Mouse (Mus musculus) cerebellum, adult 18-20 months (tissue): ENCODE measurements at regions not wholly inside any gene's neighbourhood (a gene's known extent, or its start where the extent isn't known, plus 50 kb on each side); places are given as distances from the start of the nearest gene placed in this dataset.

Experiments
- DNase-seq, 2 experiments: peaks; one replicate each; pipeline ENCODE4 v3.0.0; 2021

- no peak for DNase-seq
These were observed 111.0 kb downstream of the Slc38a4 start for GRCm38 (mm10) chr15:96944741-96945140.

- DNase-seq = no peak
These were observed 113.1 kb downstream of the Slc38a4 start for GRCm38 (mm10) chr15:96942651-96943050.

DNA sequence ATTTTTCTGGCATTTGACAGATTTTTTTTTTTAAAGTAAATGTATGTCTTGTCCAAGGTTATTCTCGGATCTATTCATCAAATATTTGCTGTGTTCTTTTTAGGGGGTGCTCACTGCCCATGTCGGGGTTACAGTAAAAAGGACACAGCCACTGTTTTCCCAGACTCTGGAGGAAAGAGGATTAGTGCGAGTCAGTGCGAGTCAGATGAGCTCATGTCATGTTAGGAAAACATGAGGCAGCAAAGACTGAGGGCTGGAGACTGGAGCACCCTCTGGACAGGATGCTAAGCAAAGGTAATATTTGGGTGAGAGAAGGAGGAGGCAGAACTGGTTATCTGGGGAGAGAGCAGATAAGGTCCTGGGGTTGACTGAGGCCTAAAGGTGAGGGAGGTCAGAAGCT is 117.3 kb downstream of the Slc38a4 start:
- DNase-seq = no peak

- no peak for DNase-seq
These were observed 118.1 kb downstream of the Slc38a4 start for GRCm38 (mm10) chr15:96937623-96938022.

DNA sequence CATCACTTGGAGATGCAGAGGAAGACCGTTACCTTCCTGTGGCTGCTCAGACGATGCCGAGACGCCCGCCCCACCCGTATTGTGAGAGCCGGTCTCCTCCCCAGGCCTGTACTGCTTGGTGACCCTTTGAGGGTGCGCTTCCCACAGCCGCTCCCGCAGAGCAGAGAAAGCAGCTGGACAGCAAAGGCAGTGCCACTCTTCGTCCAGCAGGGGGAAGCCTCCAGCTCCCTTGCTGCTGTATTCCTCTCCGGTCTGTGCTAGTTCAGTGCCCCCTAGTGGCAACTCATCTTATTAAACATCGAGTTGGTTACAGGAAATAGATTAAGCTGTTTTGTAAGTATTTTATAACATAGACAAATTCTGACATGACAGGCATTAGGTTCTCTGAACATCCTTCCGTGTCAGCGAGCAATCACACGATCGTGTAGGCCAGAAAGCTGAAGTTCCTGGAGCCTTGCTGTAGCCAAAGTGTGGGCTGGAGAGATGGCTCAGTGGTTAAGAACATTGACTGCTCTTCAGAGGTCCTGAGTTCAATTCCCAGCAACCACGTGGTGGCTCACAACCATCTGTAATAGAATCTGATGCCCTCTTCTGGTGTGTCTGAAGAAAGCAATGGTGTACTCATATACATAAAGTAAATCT is 118.9 kb downstream of the Slc38a4 start:
- peak; percentile 84 to 85 for DNase-seq

- DNase-seq = no peak
These were observed 119.5 kb downstream of the Slc38a4 start for GRCm38 (mm10) chr15:96936216-96936615.

DNA sequence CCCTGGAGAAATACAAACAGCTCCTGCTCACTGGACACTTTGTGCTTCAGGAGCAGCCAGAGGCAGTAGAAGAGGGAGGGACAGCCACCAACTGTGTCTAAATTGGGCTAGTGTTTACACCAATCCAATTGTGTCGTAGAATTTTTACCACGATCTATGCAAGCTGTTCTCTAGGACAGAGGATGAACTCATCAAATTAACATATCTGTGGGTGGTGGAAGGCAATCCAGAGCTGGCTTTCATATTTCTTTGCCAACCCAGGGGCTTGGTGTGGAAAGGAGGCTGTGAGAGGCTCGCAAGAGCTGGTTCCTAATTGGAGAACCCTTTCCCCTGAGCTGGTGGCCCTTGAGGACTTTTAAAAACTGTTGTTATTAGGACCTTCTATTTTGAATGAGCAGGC is 122.3 kb downstream of the Slc38a4 start:
- DNase-seq = no peak

- DNase-seq = no peak
These were observed 125.2 kb downstream of the Slc38a4 start for GRCm38 (mm10) chr15:96930531-96930930.

DNA sequence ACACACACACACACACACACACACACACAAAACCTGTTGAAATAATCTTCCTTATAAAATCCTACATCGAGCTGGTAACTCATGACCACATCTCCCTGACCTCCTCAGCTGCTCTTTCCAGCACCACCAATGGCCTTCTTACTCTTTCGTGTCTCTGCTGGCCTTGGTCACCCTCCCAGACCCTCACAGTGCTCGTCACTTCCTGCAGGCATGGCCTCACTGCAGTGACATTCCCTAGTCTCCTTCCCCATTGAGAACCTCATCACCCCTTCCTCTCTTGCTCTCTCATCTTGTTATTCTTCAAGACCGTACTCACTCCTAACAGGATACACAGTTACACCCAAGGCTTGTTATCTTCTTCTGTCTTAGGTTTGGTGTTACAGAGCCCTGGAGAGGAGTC is 126.0 kb downstream of the Slc38a4 start:
- no peak for DNase-seq

- DNase-seq = no peak
These were observed 127.1 kb downstream of the Slc38a4 start for GRCm38 (mm10) chr15:96928692-96929091.

GRCm38 (mm10) chr15:96927674-96928073 is 128.1 kb downstream of the Slc38a4 start:
- DNase-seq = no peak

GRCm38 (mm10) chr15:96926660-96927059 is 129.1 kb downstream of the Slc38a4 start:
- no peak for DNase-seq

DNA sequence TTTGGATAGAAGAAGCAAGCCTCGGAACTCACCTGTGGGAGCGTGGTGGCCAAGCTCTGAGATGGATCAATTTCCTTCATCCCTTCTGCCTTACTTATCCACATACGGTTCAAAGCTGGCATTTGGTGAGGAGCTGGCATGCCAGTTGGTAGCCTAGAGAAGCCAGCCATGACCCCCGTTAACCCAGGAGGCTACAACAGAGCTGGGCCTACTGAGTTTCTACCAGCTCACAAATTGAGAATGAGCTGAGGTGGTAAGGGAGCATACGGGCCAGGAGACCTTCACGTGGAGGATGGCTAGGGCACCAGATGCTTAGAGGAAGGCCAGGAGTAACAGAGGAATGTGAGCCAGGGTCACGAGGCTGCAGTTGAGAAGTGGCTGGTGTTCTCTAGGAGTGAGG is 139.2 kb downstream of the Slc38a4 start:
- DNase-seq = no peak

GRCm38 (mm10) chr15:96915544-96915943 is 140.2 kb downstream of the Slc38a4 start:
- no peak for DNase-seq

DNA sequence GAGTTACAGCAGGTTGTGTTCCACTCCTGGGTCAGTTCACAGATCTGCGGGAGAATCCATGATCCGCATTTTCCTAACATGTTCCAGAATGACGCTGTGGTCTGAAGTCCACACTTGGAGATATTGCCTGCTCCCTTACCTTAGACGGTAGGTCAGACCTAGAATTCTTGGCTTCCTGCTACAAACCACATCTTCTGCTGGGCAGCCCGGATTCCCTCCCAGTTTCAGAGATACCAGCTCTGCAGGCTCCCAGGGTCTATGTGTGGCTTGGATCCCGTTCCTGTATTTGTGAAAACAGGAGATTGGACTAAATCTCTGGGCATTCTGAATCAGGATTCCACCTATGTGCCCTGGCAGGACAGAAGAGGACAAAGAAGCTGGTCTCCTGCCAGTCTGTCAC is 140.8 kb downstream of the Slc38a4 start:
- DNase-seq = no peak

- no peak for DNase-seq
These were observed 150.2 kb downstream of the Slc38a4 start for GRCm38 (mm10) chr15:96905520-96905919.

DNA sequence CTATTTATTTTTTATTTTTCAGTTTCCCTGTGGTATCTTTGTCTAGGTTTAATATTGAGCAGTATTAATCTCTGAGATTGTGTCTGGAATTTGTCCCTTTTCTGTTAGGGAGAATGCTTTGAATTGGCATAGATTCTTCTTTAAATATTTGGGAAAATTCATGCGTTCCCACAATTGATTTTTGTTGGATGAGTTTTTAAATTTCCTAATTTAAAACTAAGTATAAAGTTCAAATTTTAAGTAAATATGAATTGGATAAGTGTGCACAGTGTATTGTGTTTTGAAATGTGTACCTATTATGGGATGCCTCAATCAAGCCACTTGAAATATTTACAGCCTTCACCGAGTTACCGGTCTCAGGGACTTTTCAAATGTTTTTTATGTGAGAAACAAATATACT is 152.3 kb downstream of the Slc38a4 start:
- no peak for DNase-seq

DNA sequence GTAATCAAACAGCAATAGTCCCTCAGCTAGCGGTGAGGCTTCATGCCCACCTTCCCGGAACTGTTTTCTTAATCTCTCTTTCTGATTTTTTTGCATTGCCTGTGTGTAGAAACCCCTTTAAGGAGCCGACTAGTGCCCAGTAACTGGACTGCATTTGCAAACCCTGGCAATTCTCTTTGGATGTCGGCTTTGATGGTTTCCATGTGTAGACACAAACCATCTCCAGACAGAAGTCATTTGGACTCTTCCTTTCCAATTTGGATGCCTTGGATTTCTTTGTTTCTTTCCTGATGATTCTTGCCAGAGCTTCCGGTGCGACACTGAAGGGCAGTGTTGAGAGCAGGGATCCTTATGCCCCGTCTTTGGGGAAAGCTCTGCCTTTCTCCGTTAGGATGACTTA is 153.0 kb downstream of the Slc38a4 start:
- no peak for DNase-seq

DNA sequence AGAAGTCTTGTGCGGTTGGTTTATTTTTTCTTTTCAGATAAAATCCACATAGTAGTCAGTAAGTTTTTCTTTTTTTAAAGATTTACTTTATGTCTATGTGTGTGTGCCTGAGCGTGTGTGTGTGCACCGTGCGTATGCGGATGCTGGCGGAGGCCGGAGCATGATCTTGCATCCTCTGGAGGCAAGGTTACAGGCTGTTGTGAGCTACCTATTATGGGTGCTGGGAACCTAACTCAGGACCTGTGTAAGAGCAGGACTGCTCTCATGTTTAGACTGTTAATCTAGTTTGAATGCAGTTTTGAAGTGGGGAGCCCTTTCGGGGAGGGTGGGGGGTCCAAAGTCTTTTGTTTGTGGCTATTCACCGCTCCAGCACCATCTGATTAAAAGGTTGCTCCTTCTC is 154.1 kb downstream of the Slc38a4 start:
- no peak for DNase-seq

GRCm38 (mm10) chr15:96898285-96898684 is 157.5 kb downstream of the Slc38a4 start:
- no peak for DNase-seq

GRCm38 (mm10) chr15:96884901-96885300 is 170.9 kb downstream of the Slc38a4 start:
- DNase-seq = no peak

- DNase-seq = no peak
These were observed 172.0 kb downstream of the Slc38a4 start for GRCm38 (mm10) chr15:96883754-96884153.

DNA sequence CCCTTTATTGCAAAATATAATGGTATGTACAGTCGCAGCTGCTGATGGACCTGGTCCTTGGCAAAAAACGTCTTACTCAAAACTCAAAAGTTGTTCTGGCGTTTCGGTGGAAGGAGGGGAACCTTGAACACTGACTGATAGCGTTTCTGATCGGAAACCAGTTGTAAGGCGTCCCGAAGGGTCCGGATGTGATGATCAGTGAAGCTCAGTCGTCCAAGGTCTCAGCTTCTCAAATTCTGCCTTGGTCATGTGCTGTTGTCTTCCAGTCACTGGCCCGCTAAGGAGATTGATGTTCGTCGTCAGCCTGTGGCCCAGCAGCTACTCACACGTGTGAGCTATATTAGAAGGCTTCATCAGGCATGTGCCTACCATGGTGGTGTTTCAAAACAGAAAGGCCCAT is 173.5 kb downstream of the Slc38a4 start:
- DNase-seq = no peak

GRCm38 (mm10) chr15:96881519-96882170 is 174.1 kb downstream of the Slc38a4 start:
- DNase-seq = no peak

DNA sequence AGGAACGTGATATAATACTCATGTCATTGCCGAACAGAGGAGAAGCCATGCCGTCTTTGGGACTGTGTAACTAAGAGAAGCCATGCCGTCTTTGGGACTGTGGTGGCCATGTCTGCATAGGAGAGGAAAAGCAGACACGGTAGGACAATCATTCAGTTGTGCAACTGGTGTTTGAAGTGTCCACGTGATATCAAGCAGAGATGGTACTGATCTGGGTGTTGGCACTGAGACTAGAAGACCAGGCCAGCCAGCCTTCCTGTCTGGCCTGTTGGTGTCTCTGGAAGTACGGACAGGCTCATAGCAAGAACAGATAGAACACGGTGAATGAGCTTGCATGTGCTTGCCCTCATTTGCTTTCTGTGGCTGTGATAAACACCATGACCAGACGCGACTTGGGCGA is 175.7 kb downstream of the Slc38a4 start:
- DNase-seq = no peak
